Mouse (Mus musculus): Measurements from ENCODE around the gene Gm20388.

GRCm38 (mm10) chr8:122405146-122405805 is 2494.6 kb downstream of the Gm20388 start:
- no peak for TF ChIP-seq GATA1 (IDR thresholded peaks at IDR 0.05; ENCODE audit: low read length)
- no peak for TF ChIP-seq TAL1 (IDR thresholded peaks at IDR 0.05; ENCODE audit: low read length)

Measured in erythroblast, embryonic 14.5 days (primary cell).